In genomic region chr6:35032704-35033103, GRCm38 (mm10) we compare ENCODE assay signal across 17 mouse cellular contexts. TPM values are rescaled to one million over a fixed set of nuclear protein-coding genes. Genes with fewer than 3 reads are reported as not detected.
"Had no signal": no experiment of that assay in that cellular context is flagged by ENCODE, and none has a peak within 500 bp of the region (broad histone marks: within the 10 kb centered on the region; RNA-seq: fewer than 3 reads in every experiment).

No protein-coding gene starts in this region.

- ATAC-seq: lung, postnatal 0 days; midbrain, embryonic 15.5 days had no signal

- H3K4me2 ChIP-seq: liver, embryonic 13.5 days; lung, embryonic 15.5 days; midbrain, embryonic 12.5 days; midbrain, embryonic 15.5 days; neural tube, embryonic 12.5 days; stomach, embryonic 15.5 days had no signal

- H3K4me1 ChIP-seq: midbrain, embryonic 12.5 days; midbrain, embryonic 15.5 days; neural tube, embryonic 12.5 days; stomach, embryonic 15.5 days had no signal

- H3K4me3 ChIP-seq: liver, embryonic 13.5 days; lung, embryonic 15.5 days; midbrain, embryonic 12.5 days; midbrain, embryonic 15.5 days; neural tube, embryonic 12.5 days; stomach, embryonic 15.5 days had no signal

- H3K9me3 ChIP-seq: liver, embryonic 13.5 days; lung, embryonic 15.5 days; midbrain, embryonic 12.5 days; midbrain, embryonic 15.5 days; neural tube, embryonic 12.5 days; stomach, embryonic 15.5 days had no signal

- H3K36me3 ChIP-seq: lung, embryonic 15.5 days; midbrain, embryonic 15.5 days; stomach, embryonic 15.5 days had no signal

- DNase-seq: liver, embryonic 13.5 days; lung, adult 2 months; lung, postnatal 14 days; lung, postnatal 36 days; right cerebral cortex, postnatal 14 days; thymus, adult 2 months; thymus, postnatal 25 days; thymus, postnatal 4 days had no signal

- H3K27ac ChIP-seq: liver, embryonic 13.5 days; lung, embryonic 15.5 days; macrophage; midbrain, embryonic 12.5 days; midbrain, embryonic 15.5 days; neural tube, embryonic 12.5 days; stomach, embryonic 15.5 days; stomach, postnatal 0 days had no signal

- H3K9ac ChIP-seq: liver, embryonic 13.5 days; lung, embryonic 15.5 days; midbrain, embryonic 12.5 days; midbrain, embryonic 15.5 days; neural tube, embryonic 12.5 days; stomach, embryonic 15.5 days had no signal

- H3K27me3 ChIP-seq: liver, embryonic 13.5 days; lung, embryonic 15.5 days; midbrain, embryonic 12.5 days; midbrain, embryonic 15.5 days; neural tube, embryonic 12.5 days; stomach, embryonic 15.5 days had no signal

RNA-seq across cellular contexts. Expression of gene Slc23a4, which starts 44.5 kb away (rescaled TPM):
- total RNA-seq: monocyte, adult 5-6 weeks had no signal
